Mouse (Mus musculus): Measurements from ENCODE around the gene Gm49325.

GRCm38 (mm10) chr10:77604111-77604510 lies 1.9 kb upstream of the Gm49325 start:
- no peak for TF ChIP-seq CHD2 (IDR thresholded peaks at IDR 0.05; ENCODE audit: low read depth, low read length)
- TF ChIP-seq HCFC1 (IDR thresholded peaks at IDR 0.05; ENCODE audit: borderline replicate concordance, insufficient read depth, low read length): no peak
- no peak for TF ChIP-seq ZNF384 (IDR thresholded peaks at IDR 0.05; ENCODE audit: low read depth, low read length)
- TF ChIP-seq MAFK (IDR thresholded peaks at IDR 0.05; ENCODE audit: insufficient read depth, low read depth, low read length): no peak
- no peak for TF ChIP-seq ZC3H11A (IDR thresholded peaks at IDR 0.05; ENCODE audit: borderline replicate concordance, low read depth, low read length)

Data from ES-E14 (cell line).